Mouse (Mus musculus): ENCODE data around the gene Wfikkn1.

DNA sequence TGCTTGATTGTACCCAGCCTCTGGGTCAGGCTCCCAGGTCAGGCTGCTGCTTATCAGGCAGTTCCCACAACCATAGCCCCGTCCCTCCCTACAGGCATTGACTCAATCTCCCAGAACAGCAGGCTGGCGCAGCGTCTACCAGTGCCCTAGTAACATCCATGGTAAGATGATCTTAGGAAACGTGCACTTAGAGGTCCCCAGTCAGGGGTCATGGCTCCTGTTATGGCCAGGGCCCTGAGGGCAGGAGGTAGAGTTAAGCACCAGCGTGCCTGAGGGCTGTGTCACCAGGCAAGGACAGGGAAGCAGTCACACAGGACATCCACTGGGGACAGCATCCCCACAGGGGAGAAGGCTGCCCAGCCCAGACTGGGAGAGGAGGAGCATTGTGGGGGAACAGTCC, 1.6 kb upstream of the Wfikkn1 start:
- TF ChIP-seq POLR2A (IDR thresholded peaks at IDR 0.05; ENCODE audit: insufficient read length, low read depth) (peak; percentile 27), E2F4 (IDR thresholded peaks at IDR 0.05; ENCODE audit: insufficient read depth) (no peak), MAX (IDR thresholded peaks at IDR 0.05; ENCODE audit: low read depth) (no peak), TCF12 (IDR thresholded peaks at IDR 0.05; ENCODE audit: insufficient read depth, poor library complexity, severe bottlenecking) (no peak)

All from myocyte (in vitro differentiated cells).